Mouse (Mus musculus): ENCODE measurements at regions not wholly inside any gene's neighbourhood (a gene's known extent, or its start where the extent isn't known, plus 50 kb on each side); places are given as distances from the start of the nearest gene placed in this dataset.

GRCm38 (mm10) chr2:9642411-9642810, 238.6 kb upstream of the 4930412O13Rik start:
- ATAC-seq (replicated peaks; ENCODE audit: insufficient number of reproducible peaks, low FRiP score, low TSS enrichment, poor library complexity, severe bottlenecking) = no peak

- no peak for ATAC-seq (replicated peaks; ENCODE audit: insufficient number of reproducible peaks, low FRiP score, low TSS enrichment, poor library complexity, severe bottlenecking)
Observed at GRCm38 (mm10) chr2:9646466-9646865, 234.6 kb upstream of the 4930412O13Rik start.

GRCm38 (mm10) chr2:9646963-9647362, 234.1 kb upstream of the 4930412O13Rik start:
- no peak for ATAC-seq (replicated peaks; ENCODE audit: insufficient number of reproducible peaks, low FRiP score, low TSS enrichment, poor library complexity, severe bottlenecking)

GRCm38 (mm10) chr2:9650082-9650481, 231.0 kb upstream of the 4930412O13Rik start:
- ATAC-seq (replicated peaks; ENCODE audit: insufficient number of reproducible peaks, low FRiP score, low TSS enrichment, poor library complexity, severe bottlenecking) = no peak

GRCm38 (mm10) chr2:9658880-9659279, 222.2 kb upstream of the 4930412O13Rik start:
- no peak for ATAC-seq (replicated peaks; ENCODE audit: insufficient number of reproducible peaks, low FRiP score, low TSS enrichment, poor library complexity, severe bottlenecking)

- ATAC-seq (replicated peaks; ENCODE audit: insufficient number of reproducible peaks, low FRiP score, low TSS enrichment, poor library complexity, severe bottlenecking) = no peak
Observed at GRCm38 (mm10) chr2:9669621-9670020, 211.4 kb upstream of the 4930412O13Rik start.

GRCm38 (mm10) chr2:9681691-9682152, 199.3 kb upstream of the 4930412O13Rik start:
- ATAC-seq (replicated peaks; ENCODE audit: insufficient number of reproducible peaks, low FRiP score, low TSS enrichment, poor library complexity, severe bottlenecking) = no peak

GRCm38 (mm10) chr2:9683673-9684210, 197.3 kb upstream of the 4930412O13Rik start:
- no peak for ATAC-seq (replicated peaks; ENCODE audit: insufficient number of reproducible peaks, low FRiP score, low TSS enrichment, poor library complexity, severe bottlenecking)

- ATAC-seq (replicated peaks; ENCODE audit: insufficient number of reproducible peaks, low FRiP score, low TSS enrichment, poor library complexity, severe bottlenecking) = no peak
Observed at GRCm38 (mm10) chr2:9688176-9688575, 192.9 kb upstream of the 4930412O13Rik start.

- no peak for ATAC-seq (replicated peaks; ENCODE audit: insufficient number of reproducible peaks, low FRiP score, low TSS enrichment, poor library complexity, severe bottlenecking)
Observed at GRCm38 (mm10) chr2:9689518-9689917, 191.5 kb upstream of the 4930412O13Rik start.

- no peak for ATAC-seq (replicated peaks; ENCODE audit: insufficient number of reproducible peaks, low FRiP score, low TSS enrichment, poor library complexity, severe bottlenecking)
Observed at GRCm38 (mm10) chr2:9691506-9691905, 189.5 kb upstream of the 4930412O13Rik start.

GRCm38 (mm10) chr2:9691906-9692305, 189.1 kb upstream of the 4930412O13Rik start:
- no peak for ATAC-seq (replicated peaks; ENCODE audit: insufficient number of reproducible peaks, low FRiP score, low TSS enrichment, poor library complexity, severe bottlenecking)

GRCm38 (mm10) chr2:9693351-9693750, 187.7 kb upstream of the 4930412O13Rik start:
- no peak for ATAC-seq (replicated peaks; ENCODE audit: insufficient number of reproducible peaks, low FRiP score, low TSS enrichment, poor library complexity, severe bottlenecking)

- ATAC-seq (replicated peaks; ENCODE audit: insufficient number of reproducible peaks, low FRiP score, low TSS enrichment, poor library complexity, severe bottlenecking) = no peak
Observed at GRCm38 (mm10) chr2:9694178-9694577, 186.9 kb upstream of the 4930412O13Rik start.

- ATAC-seq (replicated peaks; ENCODE audit: insufficient number of reproducible peaks, low FRiP score, low TSS enrichment, poor library complexity, severe bottlenecking) = no peak
Observed at GRCm38 (mm10) chr2:9697591-9698345, 183.3 kb upstream of the 4930412O13Rik start.

- ATAC-seq (replicated peaks; ENCODE audit: insufficient number of reproducible peaks, low FRiP score, low TSS enrichment, poor library complexity, severe bottlenecking) = no peak
Observed at GRCm38 (mm10) chr2:9704266-9704665, 176.8 kb upstream of the 4930412O13Rik start.

- ATAC-seq (replicated peaks; ENCODE audit: insufficient number of reproducible peaks, low FRiP score, low TSS enrichment, poor library complexity, severe bottlenecking) = no peak
Observed at GRCm38 (mm10) chr2:9709466-9709865, 171.6 kb upstream of the 4930412O13Rik start.

GRCm38 (mm10) chr2:9717904-9718303, 163.1 kb upstream of the 4930412O13Rik start:
- ATAC-seq (replicated peaks; ENCODE audit: insufficient number of reproducible peaks, low FRiP score, low TSS enrichment, poor library complexity, severe bottlenecking) = no peak

- no peak for ATAC-seq (replicated peaks; ENCODE audit: insufficient number of reproducible peaks, low FRiP score, low TSS enrichment, poor library complexity, severe bottlenecking)
Observed at GRCm38 (mm10) chr2:9733243-9733642, 147.8 kb upstream of the 4930412O13Rik start.

- ATAC-seq (replicated peaks; ENCODE audit: insufficient number of reproducible peaks, low FRiP score, low TSS enrichment, poor library complexity, severe bottlenecking) = no peak
Observed at GRCm38 (mm10) chr2:9744181-9744580, 136.9 kb upstream of the 4930412O13Rik start.

All from monocyte, adult 5-6 weeks (primary cell).